Mouse (Mus musculus) lung, postnatal 0 days (tissue): Measurements from ENCODE around the gene Orc2.

Experiments used
- CTCF ChIP-seq: IDR thresholded peaks from 2 replicates; pipeline ENCODE4 v1.5.1; 2016; ENCODE audit warnings: antibody characterized with exemption, mild to moderate bottlenecking
- EP300 ChIP-seq: IDR thresholded peaks from 2 replicates; pipeline ENCODE4 v1.6.1; 2016; ENCODE audit warnings: antibody characterized with exemption, mild to moderate bottlenecking, control low read depth

GRCm38 (mm10) chr1:58463935-58464334 is 41.0 kb downstream of the Orc2 start:
- TF ChIP-seq CTCF = no peak
- no peak for TF ChIP-seq EP300
